ENCODE assay signal across 14 mouse cellular contexts in the genomic region with DNA sequence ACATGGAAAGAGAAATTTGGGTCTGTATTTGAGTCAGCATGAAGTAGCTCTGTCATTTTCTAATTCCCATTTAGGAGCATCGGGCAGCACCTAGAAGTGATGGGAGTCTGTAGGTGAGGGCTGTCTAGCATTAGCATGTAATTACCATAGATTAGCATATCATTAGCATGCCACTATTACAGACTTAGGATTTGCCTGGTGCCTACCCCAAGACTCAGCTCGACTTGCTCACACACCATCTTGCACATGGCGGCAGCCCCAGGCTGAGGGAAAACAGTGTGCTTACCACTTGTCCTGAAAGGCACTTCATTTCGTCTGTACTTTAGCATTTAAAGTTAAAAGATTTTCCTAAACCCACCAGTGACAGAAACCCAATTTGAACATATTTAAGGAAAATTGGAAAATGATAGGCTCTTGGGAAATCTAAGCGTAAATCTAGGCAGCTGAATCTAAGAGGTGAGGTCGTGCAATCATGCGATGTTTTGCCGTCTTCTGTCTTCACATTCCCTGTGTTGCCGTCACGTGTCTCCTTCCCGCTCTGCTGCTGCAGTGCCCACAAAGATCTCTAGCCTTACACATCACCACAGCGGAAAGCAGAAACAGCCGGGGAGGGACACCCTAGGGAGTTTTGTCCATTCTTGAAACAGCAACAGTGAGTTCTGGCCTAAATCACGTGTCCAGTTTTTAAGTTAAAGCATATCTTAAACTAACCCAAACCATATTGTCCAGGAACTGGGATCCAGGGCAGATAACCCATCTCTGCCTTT.
DNase-seq lines count a peak whose midpoint lies in the region; ATAC-seq lines count a peak whose summit lies in the region.
"Had no signal": no experiment of that assay in that cellular context is flagged by ENCODE, and none has a peak within 500 bp of the region (broad histone marks: within the 10 kb centered on the region; RNA-seq: fewer than 3 reads in every experiment).

No protein-coding gene starts in this region.

- H3K27ac ChIP-seq in neural tube, embryonic 12.5 days = no peak overlapping the region
- H3K27ac ChIP-seq in embryonic facial prominence, embryonic 14.5 days (replicated peaks; ENCODE audit: low read depth, low read length) = no peak overlapping the region
- H3K27ac ChIP-seq in hindbrain, embryonic 15.5 days (replicated peaks) = no peak overlapping the region

- 69% methylated on average over 14 of the region's 14 CpGs for WGBS in neural tube, embryonic 12.5 days
- 36% methylated on average over 14 of the region's 14 CpGs for WGBS in embryonic facial prominence, embryonic 14.5 days
- WGBS in hindbrain, embryonic 15.5 days = 42% methylated on average over 14 of the region's 14 CpGs

- H3K36me3 ChIP-seq in neural tube, embryonic 12.5 days = no peaks in the 10 kb centered on the region
- H3K36me3 ChIP-seq in embryonic facial prominence, embryonic 14.5 days (ENCODE audit: control insufficient read depth, insufficient read depth, low read length) = no peaks in the 10 kb centered on the region
- H3K36me3 ChIP-seq in hindbrain, embryonic 15.5 days = no peaks in the 10 kb centered on the region

- H3K9ac ChIP-seq in neural tube, embryonic 12.5 days = no peak overlapping the region
- no peak overlapping the region for H3K9ac ChIP-seq in embryonic facial prominence, embryonic 14.5 days (ENCODE audit: low read depth, low read length)
- H3K9ac ChIP-seq in hindbrain, embryonic 15.5 days = no peak overlapping the region

- H3K4me1 ChIP-seq in neural tube, embryonic 12.5 days = peaks cover 8% of the 10 kb centered on the region; the same call in 1 of the 2 replicates
- H3K4me1 ChIP-seq in embryonic facial prominence, embryonic 14.5 days (ENCODE audit: control insufficient read depth, insufficient read depth, low read length) = peaks cover 16% of the 10 kb centered on the region
- peaks cover 15% of the 10 kb centered on the region for H3K4me1 ChIP-seq in hindbrain, embryonic 15.5 days (replicated peaks)

- ATAC-seq in neural tube, embryonic 12.5 days (ENCODE audit: low FRiP score, low read depth) = peak; percentile 80
- ATAC-seq in embryonic facial prominence, embryonic 14.5 days (ENCODE audit: low read depth) = peak; percentile 44; the same call in 1 of the 2 replicates
- 0 out of 2 replicates have a peak, but pooled peaks have one; percentile 46 for ATAC-seq in hindbrain, embryonic 15.5 days (ENCODE audit: low FRiP score, low read depth)
- no peak for ATAC-seq in erythroid progenitor cell, adult 5-6 weeks (replicated peaks; ENCODE audit: low FRiP score, poor library complexity, severe bottlenecking)
- ATAC-seq: activated CD4-positive, CD25-positive, alpha-beta regulatory T cell, adult 4 months had no signal

- H3K27me3 ChIP-seq in neural tube, embryonic 12.5 days (replicated peaks) = no peaks in the 10 kb centered on the region
- no peaks in the 10 kb centered on the region for H3K27me3 ChIP-seq in embryonic facial prominence, embryonic 14.5 days (replicated peaks; ENCODE audit: control insufficient read depth, insufficient read depth, low read length)
- H3K27me3 ChIP-seq in hindbrain, embryonic 15.5 days = no peaks in the 10 kb centered on the region

- no peak overlapping the region for H3K4me3 ChIP-seq in neural tube, embryonic 12.5 days
- no peak overlapping the region for H3K4me3 ChIP-seq in embryonic facial prominence, embryonic 14.5 days (ENCODE audit: low read depth, low read length)
- H3K4me3 ChIP-seq in hindbrain, embryonic 15.5 days = no peak overlapping the region

- H3K4me2 ChIP-seq in neural tube, embryonic 12.5 days (replicated peaks) = no peak overlapping the region
- H3K4me2 ChIP-seq in embryonic facial prominence, embryonic 14.5 days (ENCODE audit: low read depth, low read length) = peak overlapping the region; percentile 8
- H3K4me2 ChIP-seq in hindbrain, embryonic 15.5 days = peak overlapping the region; percentile 6; the same call in 1 of the 2 replicates
- H3K4me2 ChIP-seq: heart, embryonic 11.5 days; liver, embryonic 11.5 days had no signal

- H3K9me3 ChIP-seq in neural tube, embryonic 12.5 days = no peaks in the 10 kb centered on the region
- peaks cover 7% of the 10 kb centered on the region; the same call in 1 of the 2 replicates for H3K9me3 ChIP-seq in embryonic facial prominence, embryonic 14.5 days (ENCODE audit: control insufficient read depth, low read length)
- no peaks in the 10 kb centered on the region for H3K9me3 ChIP-seq in hindbrain, embryonic 15.5 days

- DNase-seq in neural tube, embryonic 10.5 days (ENCODE audit: extremely low spot score, low spot score) = no peak
- peak; percentile 69 for DNase-seq in embryonic facial prominence, embryonic 14.5 days (ENCODE audit: low spot score)
- DNase-seq in layer of hippocampus, adult 18-20 months (ENCODE audit: low spot score in 2 of 2) = no peak
- DNase-seq in layer of hippocampus, adult 11-12 months (ENCODE audit: low spot score) = no peak
- no peak for DNase-seq in spleen, postnatal 4 days (ENCODE audit: low spot score in 2 of 2)
- DNase-seq: adrenal gland, postnatal 36 days; cerebellum, adult 11-12 months; gastrocnemius, postnatal 25 days had no signal
